Mouse (Mus musculus) activated CD4-positive, CD25-positive, alpha-beta regulatory T cell, adult 4 months (primary cell): ENCODE results near the gene Slc28a3. TPM values are rescaled to one million over a fixed set of nuclear protein-coding genes. Genes with fewer than 3 reads are reported as not detected.

ENCODE experiments used
- ATAC-seq: one replicate; pipeline ENCODE4 v1.8.0; 2017
- polyA plus RNA-seq, 2 experiments: library from polyadenylated mRNA; unstranded; fragments of 100-300 nt; shearing (Covaris generic); gene quantifications; one replicate each; pipeline ENCODE4 v1.2.1; 2017

Gene Slc28a3
- polyA plus RNA-seq, 2 experiments from 2014 or later: 0.21 TPM; not detected in 1

DNA sequence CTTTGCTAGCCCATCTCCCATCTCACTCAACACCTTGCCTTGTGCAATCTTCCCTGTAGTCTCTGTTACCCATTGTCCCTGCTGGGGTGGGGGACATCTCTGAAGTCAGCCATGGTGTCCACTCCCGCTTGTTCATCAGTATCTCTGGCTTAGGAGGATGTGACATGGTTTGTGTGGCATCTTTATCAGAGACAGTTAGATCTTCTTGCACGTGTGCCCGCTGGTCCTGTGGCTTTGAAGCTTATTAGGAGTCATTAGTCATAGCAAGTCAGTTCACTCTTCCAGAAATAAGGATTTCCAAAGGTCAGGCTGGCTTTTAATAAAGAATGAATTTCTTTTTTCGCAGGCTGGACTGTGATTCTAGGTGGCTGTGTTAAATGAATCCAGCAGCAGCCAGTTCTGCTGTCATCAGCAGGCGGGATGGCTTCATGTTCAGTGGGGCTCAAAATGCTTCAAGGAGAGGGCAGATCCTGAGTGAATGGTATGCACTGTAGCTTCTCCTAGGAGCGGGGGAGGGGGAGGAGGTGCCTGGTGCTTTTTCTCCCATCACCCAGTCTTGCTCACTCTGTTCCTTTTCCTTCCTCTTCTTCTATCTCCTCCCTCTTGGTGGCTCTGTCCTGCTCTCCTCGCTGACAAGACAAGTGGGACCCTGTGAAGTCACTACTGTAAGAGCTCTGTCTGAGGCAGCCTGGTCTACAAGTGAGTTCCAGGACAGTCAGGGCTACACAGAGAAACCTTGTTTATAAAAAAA lies 89.9 kb downstream of the Slc28a3 start:
- ATAC-seq: no peak

DNA sequence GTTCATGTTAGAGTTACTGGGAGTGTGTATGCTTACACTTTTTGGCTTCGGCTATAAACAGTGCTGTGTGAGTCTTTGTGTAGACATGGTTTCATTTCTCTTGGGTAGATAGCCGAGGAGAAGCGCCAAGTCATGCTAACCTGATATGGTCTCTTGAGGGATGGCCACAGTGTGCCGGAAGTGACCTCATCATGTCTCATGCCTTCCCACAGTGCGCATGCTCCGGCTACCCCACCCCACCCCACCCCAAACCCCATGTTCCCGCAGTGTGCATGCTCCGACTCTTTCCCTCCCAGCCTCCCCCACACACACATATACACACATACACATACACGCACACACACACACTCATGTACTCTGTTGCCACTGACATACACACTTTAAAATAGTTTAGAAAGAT lies 90.6 kb downstream of the Slc28a3 start:
- no peak for ATAC-seq

DNA sequence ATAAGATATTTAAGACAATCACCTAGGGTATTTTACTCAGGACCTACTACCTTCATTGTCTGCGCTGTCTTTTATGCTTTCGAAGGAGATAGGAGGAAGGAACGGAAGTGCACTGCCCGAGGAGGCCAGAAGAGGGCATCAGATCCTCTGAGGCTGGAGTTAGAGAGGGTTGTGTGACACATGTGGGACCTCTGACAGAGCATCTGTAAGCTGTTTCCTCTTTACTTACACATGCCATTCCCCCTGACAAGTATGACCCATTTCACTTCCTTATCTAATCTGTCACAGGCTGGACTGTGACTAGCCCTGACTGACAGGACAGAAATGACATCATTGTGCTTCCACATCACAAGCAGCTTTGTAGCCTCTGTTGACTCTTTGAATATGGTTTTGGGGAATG lies 94.4 kb downstream of the Slc28a3 start:
- ATAC-seq: no peak

DNA sequence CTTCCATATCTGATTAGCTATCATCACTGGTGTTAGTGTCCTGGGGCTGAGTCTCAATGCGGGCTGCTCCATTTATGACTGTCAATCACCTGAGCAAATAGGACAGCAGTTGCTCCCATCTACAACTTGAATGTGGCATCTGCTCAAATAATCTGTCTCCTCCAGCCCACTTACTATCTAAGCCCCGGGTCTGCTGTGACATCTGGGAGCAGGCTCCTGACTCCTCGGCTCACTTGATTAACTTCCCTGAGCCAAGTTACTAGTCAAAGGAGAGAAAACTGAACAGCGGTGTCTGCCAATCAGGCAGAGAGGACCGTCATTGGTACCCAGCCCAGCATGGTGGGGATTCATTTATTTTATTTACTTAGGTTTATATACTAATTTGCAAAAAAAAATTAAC lies 95.0 kb downstream of the Slc28a3 start:
- no peak for ATAC-seq

DNA sequence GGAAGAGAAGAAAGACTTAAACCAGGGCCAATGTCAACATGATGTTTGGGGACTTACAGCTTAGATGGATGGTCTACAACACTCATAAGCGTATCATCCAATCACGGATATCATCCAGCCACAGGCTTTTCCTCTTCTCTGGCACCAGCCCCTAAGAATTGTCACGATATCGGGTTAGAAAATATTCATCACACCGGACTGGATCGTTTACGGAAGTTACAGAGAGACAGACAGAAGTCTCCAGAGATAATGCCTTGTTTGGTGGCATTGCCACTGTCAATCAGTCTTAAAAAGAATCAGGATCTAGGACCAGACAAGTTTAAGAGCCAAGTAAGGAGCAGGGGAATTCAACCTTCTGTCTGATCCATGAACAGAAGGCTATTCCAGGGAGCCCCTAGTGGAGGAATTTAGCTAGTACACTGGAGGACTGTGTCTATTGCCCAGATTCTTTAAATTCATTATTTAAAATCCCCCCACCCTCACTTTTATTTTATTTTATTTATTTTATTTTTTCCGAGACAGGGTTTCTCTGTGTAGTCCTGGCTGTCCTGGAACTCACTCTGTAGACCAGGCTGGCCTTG lies 96.4 kb downstream of the Slc28a3 start:
- no peak for ATAC-seq

DNA sequence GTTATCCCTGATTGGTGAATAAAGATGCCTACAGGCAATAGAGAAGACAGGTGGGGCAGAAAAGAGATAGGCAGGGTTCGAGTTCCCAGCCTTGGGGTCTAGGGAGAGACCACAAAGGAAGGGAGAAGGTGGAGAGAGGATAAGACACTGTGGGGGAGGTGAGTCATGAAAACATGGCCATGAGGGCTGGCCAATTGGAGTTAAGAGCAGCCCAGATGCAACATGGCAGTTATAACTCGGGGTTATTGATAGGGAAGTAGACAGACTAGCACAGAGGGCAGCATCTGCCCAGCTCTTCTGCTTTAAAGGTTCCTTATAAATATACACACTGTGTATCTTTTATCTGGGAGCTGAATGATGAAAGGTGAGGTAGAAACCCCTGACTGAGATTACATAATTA lies 98.8 kb downstream of the Slc28a3 start:
- ATAC-seq: no peak

DNA sequence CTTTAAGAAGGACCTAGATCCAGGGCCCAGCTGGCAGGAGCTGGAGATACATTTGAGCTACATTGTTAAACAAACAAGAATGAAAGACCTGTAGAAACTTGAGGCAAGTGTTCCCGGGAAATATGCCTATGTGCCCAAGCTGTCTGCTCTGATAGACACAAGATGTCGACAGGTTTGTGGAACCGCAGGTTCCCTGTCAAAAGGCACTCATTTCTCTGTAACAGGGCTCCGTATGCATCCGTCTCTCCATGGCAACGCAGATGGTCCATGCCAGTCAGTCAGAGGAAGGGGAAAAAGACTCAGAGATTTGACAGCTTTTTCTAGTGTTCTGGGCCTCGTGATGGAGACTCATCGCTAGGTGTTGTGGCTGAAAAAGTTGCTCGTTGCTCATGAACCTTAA lies 99.4 kb downstream of the Slc28a3 start:
- ATAC-seq: no peak

DNA sequence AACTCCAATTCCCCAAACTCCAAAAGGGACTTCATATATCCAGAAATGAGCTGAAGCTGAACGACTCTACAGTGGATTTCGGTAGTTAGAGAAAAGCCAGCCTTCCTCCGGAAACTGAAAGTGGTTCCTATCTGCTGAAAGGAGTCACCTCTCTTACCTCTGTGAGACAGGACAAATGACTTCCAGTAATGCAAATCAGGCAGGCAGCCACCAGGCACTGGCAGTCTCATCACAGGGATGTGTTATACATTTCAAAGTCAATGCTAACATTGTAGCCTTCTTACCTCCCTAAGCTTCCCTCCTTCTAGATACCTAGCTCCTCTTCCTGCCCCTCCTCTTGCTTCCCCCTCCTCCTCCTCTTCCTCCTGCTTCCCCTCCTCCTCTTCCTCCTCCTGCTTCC lies 101.4 kb downstream of the Slc28a3 start:
- no peak for ATAC-seq

DNA sequence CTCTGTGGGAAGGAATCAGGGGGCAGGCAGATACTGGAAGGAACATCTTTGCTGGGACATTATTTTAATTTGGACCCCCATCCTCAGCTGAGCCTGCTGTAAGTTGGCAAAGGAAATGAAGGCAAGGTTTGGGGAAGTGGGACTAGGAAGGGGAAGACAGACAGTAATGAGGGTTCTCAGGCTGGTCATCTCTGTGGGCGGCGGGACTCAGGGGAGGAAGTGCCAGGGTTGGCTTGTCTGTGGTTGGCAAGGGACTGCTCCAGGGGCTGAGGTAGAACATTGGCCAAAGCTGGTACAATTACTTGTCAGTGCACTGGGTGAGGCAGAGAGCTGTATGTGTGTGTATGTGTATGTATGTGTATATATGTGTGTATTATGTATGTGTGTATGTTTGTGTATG lies 107.1 kb downstream of the Slc28a3 start:
- no peak for ATAC-seq

DNA sequence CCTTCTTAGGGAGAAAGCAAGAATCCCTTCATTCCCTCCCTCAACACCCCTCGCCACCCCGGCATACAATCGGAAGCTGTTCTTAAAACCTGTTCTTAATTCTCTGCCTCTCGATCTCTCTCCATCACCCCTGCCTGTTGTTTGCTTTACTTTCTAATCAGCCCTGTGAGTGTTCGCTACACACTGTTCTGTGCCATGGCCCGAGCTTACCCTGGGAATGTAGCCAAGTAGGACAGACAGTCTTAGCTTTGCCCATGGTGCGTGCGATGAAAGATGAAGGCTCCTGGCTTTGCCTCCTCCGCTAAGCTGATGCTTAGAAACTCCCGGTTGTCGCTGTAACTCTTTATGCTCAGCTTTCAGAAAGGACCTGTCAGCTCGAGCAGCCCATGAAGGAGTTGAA lies 112.9 kb downstream of the Slc28a3 start:
- ATAC-seq: no peak

Other genes starting within 250 kb of the Slc28a3 start
- 10 to 100 TPM; 25.5 to 29.7 TPM for gene 2210016F16Rik, start 225.7 kb downstream of the Slc28a3 start, polyA plus RNA-seq
- 10 to 100 TPM; 24.5 to 25.2 TPM for gene Rmi1, start 208.6 kb downstream of the Slc28a3 start, polyA plus RNA-seq
- gene Hnrnpk, start 207.5 kb downstream of the Slc28a3 start, polyA plus RNA-seq: 1,000 to 10,000 TPM; 2,185 to 2,296 TPM
- not detected for gene Ntrk2, start 195.7 kb upstream of the Slc28a3 start, polyA plus RNA-seq